Mouse (Mus musculus) testis, adult 2 months (tissue): ENCODE measurements around the gene Csrp2.

ENCODE experiments used
- CTCF ChIP-seq: fragments of 200-500 bp; IDR thresholded peaks from 2 replicates; pipeline ENCODE4 v1.5.1; 2012; ENCODE audit warnings: low read depth, mild to moderate bottlenecking, inconsistent platforms, low read length, moderate library complexity; ENCODE audit not compliant: control insufficient read depth, insufficient read depth, insufficient replicate concordance
- POLR2A ChIP-seq: fragments of 200-500 bp; IDR thresholded peaks from 2 replicates; pipeline ENCODE4 v1.6.1; 2012; ENCODE audit warnings: low read depth, mild to moderate bottlenecking, inconsistent platforms, low read length, moderate library complexity; ENCODE audit not compliant: control insufficient read depth

DNA sequence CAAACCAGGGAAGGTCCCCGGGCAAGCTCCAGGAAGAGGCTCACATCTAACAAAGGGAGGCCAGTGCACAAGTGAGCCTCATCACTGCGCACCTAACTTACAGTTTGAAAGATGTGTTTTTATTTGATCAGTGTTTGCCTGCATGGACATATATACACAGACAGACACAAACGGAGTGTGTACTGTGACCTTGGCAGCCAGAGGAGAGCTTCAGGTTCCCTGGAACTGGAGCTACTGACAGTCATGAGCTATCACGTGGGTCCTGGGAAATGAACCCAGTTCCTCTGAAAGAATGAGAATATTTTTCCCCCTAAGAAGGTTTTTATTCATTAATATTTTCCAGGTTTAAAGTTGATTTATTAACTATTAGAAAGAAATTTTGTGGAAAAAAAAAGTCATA is 63.2 kb downstream of the Csrp2 start:
- TF ChIP-seq POLR2A (no peak), CTCF (no peak)
